Mouse (Mus musculus) heart, adult 2 months (tissue): ENCODE data around the gene Sod3. TPM values are rescaled to one million over a fixed set of nuclear protein-coding genes. Genes with fewer than 3 reads are reported as not detected.

ENCODE experiments used
- DNase-seq, 2 experiments: peaks; one replicate each; pipeline ENCODE4 v3.0.0; 2021
- H3K27ac ChIP-seq: fragments of 200-600 bp; 2 replicates; pipeline ENCODE4 v1.8.1; 2022
- H3K27me3 ChIP-seq: fragments of 200-500 bp; 2 replicates; pipeline ENCODE4 v1.6.1; 2012; ENCODE audit warnings: mild to moderate bottlenecking, low read length, inconsistent platforms, mixed read lengths; ENCODE audit not compliant: control insufficient read depth, insufficient read depth
- H3K36me3 ChIP-seq: fragments of 200-500 bp; 2 replicates; pipeline ENCODE4 v1.6.1; 2012; ENCODE audit warnings: low read length, inconsistent platforms; ENCODE audit not compliant: control insufficient read depth, insufficient read depth
- H3K4me1 ChIP-seq: fragments of 200-500 bp; 2 replicates; pipeline ENCODE4 v1.6.1; 2011; ENCODE audit warnings: low read length; ENCODE audit not compliant: control insufficient read depth, insufficient read depth
- H3K4me3 ChIP-seq: fragments of 200-600 bp; 2 replicates; pipeline ENCODE4 v1.8.1; 2022
- H3K79me2 ChIP-seq: fragments of 200-500 bp; replicated peaks from 2 replicates; pipeline ENCODE4 v1.6.1; 2012; ENCODE audit warnings: mild to moderate bottlenecking, inconsistent platforms, low read length, moderate library complexity, mixed read lengths; ENCODE audit not compliant: control insufficient read depth, insufficient read depth
- H3K9ac ChIP-seq: fragments of 200-500 bp; 2 replicates; pipeline ENCODE4 v1.6.1; 2012; ENCODE audit warnings: low read depth, mild to moderate bottlenecking, control low read depth, inconsistent platforms, low read length, mixed read lengths
- CTCF ChIP-seq: fragments of 200-600 bp; IDR thresholded peaks from 2 replicates; pipeline ENCODE4 v1.8.1; 2022; ENCODE audit warnings: antibody characterized with exemption, mild to moderate bottlenecking, moderate library complexity
- EP300 ChIP-seq: fragments of 200-500 bp; IDR thresholded peaks from 2 replicates; pipeline ENCODE4 v1.6.1; 2011; ENCODE audit warnings: low read depth, low read length, control low read depth; ENCODE audit not compliant: insufficient read depth
- POLR2A ChIP-seq: fragments of 200-500 bp; IDR thresholded peaks from 2 replicates; pipeline ENCODE4 v1.6.1; 2011; ENCODE audit warnings: mild to moderate bottlenecking, low read depth, low read length, control low read depth; ENCODE audit not compliant: insufficient read depth
- WGBS: fragments of 180-500 bp; shearing (Covaris S2); methylation state at CpG from one replicate; pipeline ENCODE4 v1.1.7; 2018; 5-methylcytosine and 5-hydroxymethylcytosine counted together
- intact Hi-C: fragments of 180-260 bp; cut with DNase I; formaldehyde crosslinking; loops from one replicate; pipeline ENCODE4 v1.15.1; 2025
- polyA plus RNA-seq: library from polyadenylated mRNA; depleted of rRNA; stranded (reverse); fragments of >200 nt; gene quantifications from 2 replicates; pipeline ENCODE4 v1.2.3, GENCODE M21; 2012
- total RNA-seq, 2 experiments: library from RNA; stranded (reverse); gene quantifications; 2 replicates each; pipeline ENCODE4 v1.2.3; 2021

Gene Sod3
- total and polyA plus RNA-seq, 3 experiments = 14.8 to 42.8 (median 15.1) TPM

DNA sequence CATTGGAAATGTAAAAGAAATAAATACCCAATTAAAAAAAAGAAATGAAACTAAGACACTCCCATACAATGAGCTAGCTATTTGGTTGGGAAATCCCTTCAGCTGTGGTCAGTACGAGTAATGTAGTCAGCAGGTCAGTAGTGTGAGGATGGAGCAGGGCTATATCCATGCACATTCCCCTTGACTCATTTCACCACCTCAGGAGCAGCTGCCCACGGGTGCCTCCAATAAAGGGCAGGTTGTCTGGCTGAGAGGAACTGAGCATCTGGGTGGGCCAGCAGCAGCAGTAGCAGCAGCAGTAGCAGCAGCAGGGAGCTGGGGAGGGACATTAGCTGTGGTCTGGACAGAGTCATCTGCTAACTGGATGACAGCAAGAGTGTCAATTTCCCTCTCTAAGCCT, 22.4 kb downstream of the Sod3 start:
- 71% methylated on average over 2 of the region's 2 CpGs for WGBS
- Histone ChIP-seq H3K9ac (no peak overlapping the region), H3K27me3 (no peaks in the 10 kb centered on the region), H3K36me3 (no peaks in the 10 kb centered on the region), H3K4me3 (no peak overlapping the region), H3K4me1 (no peaks in the 10 kb centered on the region), H3K79me2 (no peaks in the 10 kb centered on the region), H3K27ac (no peak overlapping the region)
- TF ChIP-seq POLR2A (no peak), EP300 (no peak), CTCF (no peak)
- no peak for DNase-seq
- intact Hi-C loops = no loop called here

DNA sequence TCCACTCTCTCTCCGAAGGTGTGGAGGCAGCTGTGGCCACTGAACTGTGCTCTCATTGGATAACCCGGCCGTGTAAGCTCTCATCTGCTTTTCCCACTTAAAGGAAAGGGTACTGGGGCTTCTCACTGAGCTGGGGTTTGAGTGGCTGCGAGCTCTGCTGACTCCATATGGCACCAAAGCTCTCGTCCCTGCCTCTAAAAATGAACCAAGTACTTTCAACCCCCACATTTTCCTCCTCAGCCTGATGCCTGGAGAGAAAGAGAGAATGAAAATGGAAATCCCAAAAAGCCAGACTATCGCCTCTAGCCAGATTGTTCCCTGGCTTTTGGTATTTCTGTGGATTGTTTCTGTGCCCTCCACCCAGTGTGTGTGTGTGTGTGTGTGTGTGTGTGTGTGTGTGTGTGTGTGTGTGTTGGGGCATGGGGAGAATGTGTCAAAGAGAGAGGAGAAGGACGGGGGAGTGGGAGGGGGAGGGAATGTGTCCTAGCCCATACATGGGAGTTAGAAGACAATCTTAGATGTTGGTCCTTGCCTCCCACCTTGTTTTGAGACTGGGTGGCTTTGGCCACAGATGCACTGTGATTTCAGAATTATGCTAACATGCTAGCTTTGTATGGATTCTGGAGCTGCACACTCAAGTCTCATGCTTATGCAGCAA, 24.6 kb downstream of the Sod3 start:
- Histone ChIP-seq H3K36me3 (no peaks in the 10 kb centered on the region), H3K27ac (no peak overlapping the region), H3K4me1 (no peaks in the 10 kb centered on the region), H3K27me3 (no peaks in the 10 kb centered on the region), H3K4me3 (no peak overlapping the region), H3K9ac (no peak overlapping the region), H3K79me2 (no peaks in the 10 kb centered on the region)
- no peak for DNase-seq
- intact Hi-C loops = no loop called here
- 83% methylated on average over 7 of the region's 7 CpGs for WGBS
- TF ChIP-seq EP300 (no peak), POLR2A (no peak), CTCF (no peak)

DNA sequence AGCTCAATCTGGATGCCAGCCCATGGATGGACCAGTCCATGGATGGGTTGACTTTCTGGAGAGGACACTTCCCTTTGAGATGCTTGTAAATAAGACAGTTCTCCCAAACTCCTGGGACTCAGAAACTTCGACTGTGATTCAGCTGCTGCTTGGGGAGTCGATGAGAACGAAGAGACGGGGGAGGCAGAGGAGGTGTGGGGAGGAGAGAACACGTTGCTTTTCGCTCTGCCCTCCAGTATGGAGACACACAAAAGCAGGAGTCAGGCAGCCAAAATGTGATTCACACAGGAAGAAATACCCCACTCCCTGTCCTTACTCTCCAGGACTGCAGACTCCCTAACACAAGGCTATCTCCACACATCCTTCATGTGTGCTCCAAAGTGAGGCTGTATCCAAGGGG, 26.8 kb downstream of the Sod3 start:
- TF ChIP-seq CTCF = no peak
- no peak for TF ChIP-seq EP300
- TF ChIP-seq POLR2A = no peak
- no peaks in the 10 kb centered on the region for H3K4me1 ChIP-seq
- H3K4me3 ChIP-seq = no peak overlapping the region
- 90% methylated on average over 6 of the region's 6 CpGs for WGBS
- no peak for DNase-seq
- H3K27me3 ChIP-seq = no peaks in the 10 kb centered on the region
- intact Hi-C loops = no loop called here
- H3K79me2 ChIP-seq = no peaks in the 10 kb centered on the region
- no peak overlapping the region for H3K27ac ChIP-seq
- H3K36me3 ChIP-seq = no peaks in the 10 kb centered on the region
- no peak overlapping the region for H3K9ac ChIP-seq

DNA sequence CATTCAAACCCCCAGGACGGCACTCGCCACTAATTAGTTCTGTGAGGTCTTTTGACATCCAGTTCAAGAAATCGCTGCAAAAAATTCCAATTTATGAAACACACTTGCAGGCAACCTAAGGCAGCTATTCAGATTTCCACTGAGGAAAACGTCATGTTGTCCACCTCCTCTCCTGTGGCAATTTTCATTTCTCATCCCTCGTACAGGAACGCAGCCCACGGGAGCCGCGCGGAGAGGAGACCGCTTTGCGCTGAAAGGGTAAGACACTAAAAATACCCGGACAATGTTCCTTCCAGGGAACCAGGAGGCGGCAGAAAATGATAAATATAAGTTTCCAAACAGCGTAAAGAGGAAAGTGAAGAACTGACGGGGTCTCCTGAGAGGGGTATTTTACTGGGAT, 27.9 kb downstream of the Sod3 start:
- H3K27ac ChIP-seq = no peak overlapping the region
- 80% methylated on average over 16 of the region's 16 CpGs for WGBS

DNA sequence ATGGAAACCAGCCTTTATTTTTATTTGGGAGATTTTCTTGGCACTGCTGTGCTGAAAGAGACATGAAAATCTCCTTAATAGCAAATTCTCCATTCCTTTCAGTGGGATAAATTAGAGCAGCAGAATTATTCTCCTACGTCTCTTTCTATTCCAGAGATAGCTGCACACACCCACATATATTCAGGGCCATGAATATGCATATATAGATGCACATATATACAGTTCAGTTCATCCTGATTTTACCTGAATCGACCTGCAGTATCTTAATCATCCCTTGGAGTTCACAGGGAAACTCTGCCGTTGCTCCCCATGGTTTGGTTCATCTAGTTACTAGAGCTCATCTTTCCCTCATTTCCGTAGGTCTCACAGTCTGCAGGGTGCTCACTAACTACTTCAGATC, 30.2 kb downstream of the Sod3 start:
- H3K4me1 ChIP-seq = no peaks in the 10 kb centered on the region
- no peak for TF ChIP-seq CTCF
- TF ChIP-seq POLR2A = no peak
- no peak overlapping the region for H3K4me3 ChIP-seq
- 87% methylated on average over 4 of the region's 4 CpGs for WGBS
- H3K9ac ChIP-seq = no peak overlapping the region
- H3K79me2 ChIP-seq = no peaks in the 10 kb centered on the region
- no peak for DNase-seq
- H3K36me3 ChIP-seq = no peaks in the 10 kb centered on the region
- intact Hi-C loops = no loop called here
- H3K27me3 ChIP-seq = no peaks in the 10 kb centered on the region
- H3K27ac ChIP-seq = no peak overlapping the region

More for the DNA sequence above, 27.9 kb downstream of the Sod3 start:
- no peak overlapping the region for H3K9ac ChIP-seq
- H3K79me2 ChIP-seq = no peaks in the 10 kb centered on the region
- no peaks in the 10 kb centered on the region for H3K4me1 ChIP-seq
- H3K27me3 ChIP-seq = no peaks in the 10 kb centered on the region
- TF ChIP-seq EP300 = no peak
- no peaks in the 10 kb centered on the region for H3K36me3 ChIP-seq
- H3K4me3 ChIP-seq = no peak overlapping the region
- intact Hi-C loops = no loop called here
- no peak for DNase-seq

DNA sequence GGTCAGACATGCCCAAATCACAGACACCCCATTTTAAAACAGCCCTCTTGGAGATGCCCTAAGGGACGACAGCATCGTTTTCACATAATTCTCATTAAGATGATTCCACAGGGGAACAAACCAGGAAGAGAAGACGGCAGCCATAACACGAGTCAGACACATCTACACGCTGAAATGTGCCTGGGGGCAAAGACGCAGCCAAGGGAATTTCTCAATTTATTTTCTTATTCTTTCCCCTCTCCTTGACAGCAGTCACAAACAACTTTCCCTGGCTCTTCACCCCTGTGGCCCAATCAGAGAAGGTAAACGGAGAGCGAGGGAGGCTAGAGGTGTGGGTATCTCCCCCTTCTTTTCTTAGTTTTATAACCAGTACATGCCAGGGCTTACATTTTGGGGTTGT, 40.8 kb downstream of the Sod3 start:
- Histone ChIP-seq H3K36me3 (no peaks in the 10 kb centered on the region), H3K9ac (no peak overlapping the region), H3K4me1 (no peaks in the 10 kb centered on the region), H3K27ac (no peak overlapping the region), H3K79me2 (no peaks in the 10 kb centered on the region), H3K4me3 (no peak overlapping the region), H3K27me3 (no peaks in the 10 kb centered on the region)
- WGBS = 88% methylated on average over 8 of the region's 8 CpGs
- no peak for TF ChIP-seq POLR2A
- TF ChIP-seq EP300 = no peak
- no peak for TF ChIP-seq CTCF
- DNase-seq = no peak
- intact Hi-C loops = no loop called here
